Mouse (Mus musculus) A20 (cell line): ENCODE results near the gene BC024063.
"Not testable (repeated sequence)": the region's sequence is repeated elsewhere in the genome, so short reads cannot be mapped to it uniquely, and the experiment has no call there.

Experiments used
- DNase-seq: peaks from one replicate; pipeline ENCODE4 v3.0.0-alpha.2; 2011; ENCODE audit warnings: low read depth, low spot score

BC024063 gene

DNA sequence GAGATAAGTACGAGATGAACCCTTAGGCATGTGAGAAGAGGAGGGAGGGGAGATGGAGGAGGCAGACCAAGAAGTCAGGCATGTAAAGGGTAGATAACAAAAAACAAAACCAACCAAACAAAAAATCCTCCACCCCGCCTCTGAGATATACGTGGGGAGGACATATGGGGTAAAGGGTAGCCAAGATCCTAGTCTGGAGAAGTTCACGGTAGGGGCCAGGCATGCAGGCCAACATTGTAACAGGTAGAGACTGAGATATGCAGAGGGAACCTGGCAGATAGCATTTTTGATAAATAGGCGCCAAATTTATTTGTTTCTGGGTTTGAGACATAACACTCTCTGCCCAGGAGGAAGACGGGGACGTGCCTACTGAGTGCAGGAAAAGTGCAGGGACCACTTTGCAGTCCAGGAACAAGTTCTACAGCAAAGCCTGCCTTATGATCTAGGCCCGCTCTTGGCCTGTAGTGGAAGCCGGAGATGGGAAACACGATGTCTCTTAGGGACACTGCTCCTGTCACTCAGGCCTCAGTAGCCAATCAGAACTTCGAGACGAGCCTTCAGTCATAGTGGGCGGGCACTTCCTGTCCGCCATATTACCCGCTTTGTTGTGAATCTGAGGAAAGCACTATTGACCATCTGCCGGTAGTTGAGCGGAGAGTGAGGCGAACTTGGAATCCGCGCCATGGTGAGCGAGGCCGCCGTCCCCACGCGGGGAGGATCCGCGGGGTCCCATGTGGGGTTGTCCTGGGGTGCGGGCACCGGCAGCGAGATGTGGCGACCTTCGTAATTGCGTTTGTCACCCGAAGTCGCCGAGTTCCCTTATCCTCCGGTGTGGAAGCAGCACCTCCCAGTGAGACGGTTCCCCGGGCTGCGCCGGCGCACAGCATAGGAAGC is at the start of gene BC024063:
BC024063 (plus strand) TSS at position 626 of the 894 bp plus-strand sequence.
- peak; percentile 92 for DNase-seq

DNA sequence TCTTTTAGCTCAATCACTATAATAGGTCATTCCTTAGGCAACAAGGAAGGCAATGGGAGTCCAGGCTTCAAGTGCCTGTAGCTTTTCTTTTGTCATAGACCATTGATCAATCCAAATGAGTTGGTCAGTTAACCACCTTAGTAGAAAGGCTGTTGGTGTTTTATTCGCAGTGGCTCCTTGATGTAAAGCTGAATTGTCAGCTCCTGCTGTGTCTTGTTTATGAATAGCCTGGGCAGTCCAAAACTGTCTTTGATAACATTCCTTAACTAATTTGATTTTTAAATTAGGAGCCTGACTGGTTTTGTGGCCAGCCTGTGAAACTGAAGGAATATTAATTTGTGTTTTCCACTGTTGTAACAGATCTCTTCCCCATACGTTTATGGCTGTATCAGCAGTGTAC is 41.0 kb upstream of the BC024063 start:
- DNase-seq: no peak

GRCm38 (mm10) chr10:82046603-82047002 is 36.5 kb upstream of the BC024063 start:
- DNase-seq: peak; percentile 25

DNA sequence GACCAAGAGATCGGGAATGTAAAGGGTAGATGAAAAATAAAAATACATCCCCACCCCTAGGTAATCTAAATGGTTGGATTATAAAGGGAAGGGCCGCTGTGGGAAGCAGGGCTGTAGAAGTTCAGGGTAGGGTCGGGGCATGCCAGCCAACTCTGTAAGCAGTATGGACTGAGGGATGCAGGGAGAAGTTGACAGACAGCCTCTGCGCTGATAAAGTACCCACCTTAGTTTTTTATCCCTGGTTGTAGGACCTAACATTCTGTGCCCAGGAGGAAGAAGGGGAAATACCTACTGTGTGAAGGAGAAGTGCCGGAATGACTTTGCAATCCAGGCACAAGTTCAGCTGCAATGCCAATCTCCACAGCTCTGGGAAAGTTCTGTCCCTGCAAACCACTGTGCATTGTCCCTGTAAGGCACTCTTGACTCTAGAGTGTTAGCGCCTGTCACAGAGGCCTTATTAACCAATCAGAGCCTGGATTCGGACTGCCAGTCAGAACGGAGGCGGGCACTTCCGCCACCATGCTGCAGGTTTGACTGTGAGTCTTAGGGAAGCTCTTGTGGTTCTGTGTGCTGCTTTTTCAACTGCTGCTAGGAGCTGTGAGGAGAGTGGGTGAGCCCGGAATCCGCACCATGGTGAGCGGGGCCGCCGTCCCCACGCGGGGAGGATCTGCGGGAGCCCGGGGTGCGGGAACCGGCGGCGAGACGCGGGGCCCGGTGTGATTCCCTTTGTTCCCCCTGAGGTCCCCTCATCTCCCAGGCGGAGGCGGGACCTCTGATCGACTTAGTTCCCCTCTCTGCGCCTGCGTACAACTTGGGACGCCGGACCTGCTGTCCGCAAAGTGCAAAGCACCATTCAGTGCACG is 35.3 kb upstream of the BC024063 start, which contains the start of gene Zfp873:
Zfp873 (plus strand) TSS at position 527 of the 863 bp plus-strand sequence.
- DNase-seq: peak; percentile 99

DNA sequence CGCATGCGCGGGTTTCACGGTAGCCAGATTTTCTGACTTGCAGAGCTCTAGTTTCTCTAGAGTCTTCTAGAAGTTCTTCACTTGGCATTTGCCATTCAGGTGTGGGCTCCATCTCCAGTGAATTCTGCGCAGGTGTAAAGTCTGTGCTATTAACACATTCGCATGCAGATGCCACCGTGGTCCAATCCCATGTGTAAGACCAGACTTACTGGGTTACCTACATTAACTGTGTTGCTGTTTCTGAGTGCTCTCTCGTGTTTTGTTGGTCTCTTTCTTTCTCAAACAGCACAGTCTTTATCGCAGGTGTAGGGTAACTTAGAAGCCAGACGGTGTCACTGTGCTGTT is 34.7 kb upstream of the BC024063 start:
- not testable (repeated sequence) for DNase-seq

GRCm38 (mm10) chr10:82083622-82083971 is 444 bp downstream of the BC024063 start:
- not testable (repeated sequence) for DNase-seq

DNA sequence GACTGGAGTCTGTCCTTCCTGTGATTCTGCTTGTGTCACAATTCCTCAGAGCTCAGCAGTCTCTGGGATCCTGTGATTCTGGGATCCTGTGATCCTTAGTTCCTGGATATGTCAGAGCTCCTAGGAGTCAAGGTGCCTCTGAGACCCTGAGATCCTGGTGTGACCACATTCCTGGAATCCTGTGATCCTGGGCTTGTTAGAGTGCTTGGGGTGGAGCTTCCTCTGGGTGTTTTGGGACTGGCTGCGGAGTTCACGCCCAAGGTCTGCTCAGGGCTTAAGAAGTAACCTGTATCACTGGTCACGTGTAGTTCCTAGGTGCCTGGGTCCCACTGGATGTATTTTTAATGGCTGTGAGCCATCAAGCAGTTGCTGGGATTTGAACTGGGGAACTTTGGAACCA is 34.1 kb downstream of the BC024063 start:
- DNase-seq: no peak

DNA sequence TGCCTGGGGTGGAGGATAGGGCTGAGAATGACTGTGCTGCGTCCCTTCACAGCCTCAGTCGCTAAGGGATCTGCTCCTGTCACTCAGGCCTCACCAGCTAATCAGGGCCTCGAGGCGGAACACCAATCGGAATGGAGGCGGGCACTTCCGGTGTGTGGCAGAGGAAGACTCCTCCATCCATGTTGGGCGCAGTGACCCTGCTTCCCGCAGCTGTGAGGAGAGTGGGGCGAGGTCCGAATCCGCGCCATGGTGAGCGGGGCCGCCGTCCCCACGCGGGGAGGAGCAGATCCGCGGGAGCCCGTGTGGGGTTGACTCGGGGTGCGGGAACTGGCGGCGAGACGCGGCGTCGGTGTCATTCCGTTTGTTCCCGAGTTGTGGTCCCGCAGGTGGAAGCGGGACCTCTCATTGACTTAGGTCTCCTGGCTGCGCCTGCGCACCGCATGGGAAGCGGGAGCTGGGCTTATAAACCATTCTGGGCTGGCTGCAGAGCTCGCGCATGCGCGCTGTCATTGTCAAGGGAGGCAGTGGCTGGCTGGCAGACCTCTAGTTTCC is 44.8 kb downstream of the BC024063 start, which contains the start of gene AU041133:
AU041133 (plus strand) TSS at position 164 of the 552 bp plus-strand sequence.
- DNase-seq: peak; percentile 94

DNA sequence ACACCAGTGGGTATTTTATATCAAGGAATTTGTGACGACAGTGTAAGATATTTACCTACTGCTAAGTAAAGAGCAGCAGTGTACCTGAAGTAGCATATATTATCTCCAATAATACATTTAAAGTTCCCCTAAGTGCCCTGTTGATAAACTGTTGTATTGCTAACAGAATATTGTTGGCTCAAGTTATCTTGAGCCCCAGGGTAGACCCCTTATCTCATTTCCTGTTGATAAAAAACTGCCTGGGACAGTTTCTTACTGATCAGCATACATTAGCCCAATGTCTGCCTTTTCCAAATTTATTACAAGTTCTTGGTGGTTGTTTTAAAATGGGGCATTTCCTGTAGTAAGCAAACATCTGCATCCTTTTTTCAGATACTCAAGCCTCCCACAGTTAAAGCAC is 62.1 kb downstream of the BC024063 start:
- no peak for DNase-seq

DNA sequence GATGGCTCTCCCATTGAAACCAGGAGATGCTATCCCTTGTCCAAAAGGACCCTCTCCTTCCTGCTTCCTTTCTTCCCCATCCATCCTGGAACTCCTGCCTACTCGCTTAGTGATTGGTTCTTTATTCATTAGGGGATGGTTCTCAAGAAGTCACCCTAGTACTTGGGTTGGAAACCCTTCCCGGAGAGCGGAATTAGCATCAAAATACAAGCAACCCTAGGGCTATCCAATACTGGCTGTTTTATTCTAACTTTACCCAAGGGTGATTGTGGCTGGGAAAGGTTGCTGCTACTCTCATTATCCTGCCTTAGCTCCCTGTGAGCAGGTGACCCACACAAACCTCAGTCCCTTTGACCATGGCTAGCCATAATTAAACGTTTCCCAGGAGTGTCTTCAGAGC is 64.4 kb downstream of the BC024063 start:
- DNase-seq: no peak
